Mouse (Mus musculus): ENCODE measurements around the gene Mif. TPM values are rescaled to one million over a fixed set of nuclear protein-coding genes. Genes with fewer than 3 reads are reported as not detected.

Gene Mif
- total RNA-seq, 2 experiments from 2014 or later = 475 to 526 TPM

DNA sequence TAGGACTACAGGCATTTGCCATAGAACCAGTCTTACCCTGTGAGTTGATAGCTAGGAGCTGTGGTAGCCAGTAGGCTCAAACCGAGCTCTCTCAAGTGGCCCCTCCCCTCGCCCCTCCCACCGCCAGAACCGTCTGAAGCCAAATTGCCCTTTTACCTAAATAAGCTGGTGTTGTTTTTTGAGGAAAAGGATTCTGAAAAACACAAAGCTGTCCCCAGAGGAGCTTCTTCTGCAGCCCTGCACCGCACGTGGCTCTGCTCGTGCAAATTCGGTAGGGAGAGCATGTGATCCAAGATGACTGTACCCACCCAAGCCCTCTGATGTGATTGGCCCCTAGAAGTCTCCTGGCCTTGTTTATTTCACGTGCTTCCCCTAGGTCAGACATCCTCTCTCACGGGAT lies 24.7 kb downstream of the Mif start:
- peak in 1 of 2 experiments; percentile 30 for DNase-seq (ENCODE audit: extremely low spot score in 1 of 2, low spot score in 2 of 2)
- no peak for TF ChIP-seq CTCF (IDR thresholded peaks at IDR 0.05)
- H3K27ac ChIP-seq = no peak overlapping the region
- intact Hi-C loops (cut with DNase I) = loop anchor here (5.0 kb wide), 1 partner anchor 248 kb away; the partner anchor contains the start of gene Ggt5
- peak overlapping the region; percentile 11; the same call in 1 of the 2 replicates for H3K4me3 ChIP-seq

DNA sequence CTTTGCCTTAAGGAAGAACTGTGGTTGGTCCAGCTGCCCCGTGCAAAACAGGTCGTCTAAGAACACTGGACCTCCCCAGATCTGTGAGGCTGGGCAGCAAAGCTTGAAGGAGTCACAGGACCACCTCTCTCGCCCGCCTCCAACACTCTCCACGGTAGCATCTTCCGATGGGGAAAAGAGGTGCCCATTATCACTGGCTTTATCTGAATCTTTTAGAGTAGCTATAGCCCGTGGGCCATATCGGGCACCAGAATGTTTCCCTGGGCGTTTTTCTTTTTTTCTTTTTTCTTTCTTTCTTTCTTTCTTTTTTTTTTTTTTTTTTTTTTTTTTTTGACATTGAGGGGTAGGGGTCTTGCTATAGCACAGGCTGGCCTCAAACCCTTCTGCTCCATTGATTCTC lies 25.3 kb downstream of the Mif start:
- DNase-seq (ENCODE audit: extremely low spot score in 1 of 2, low spot score in 2 of 2) = no peak
- no peak for TF ChIP-seq CTCF (IDR thresholded peaks at IDR 0.05)
- H3K4me3 ChIP-seq = peak overlapping the region; percentile 44
- intact Hi-C loops (cut with DNase I) = loop anchor here (5.0 kb wide), 2 partner anchors 37 to 247 kb away; partner anchors contain the start of genes Ggt5 and Gstt1
- H3K27ac ChIP-seq = peak overlapping the region; percentile 18; the same call in 1 of the 2 replicates

DNA sequence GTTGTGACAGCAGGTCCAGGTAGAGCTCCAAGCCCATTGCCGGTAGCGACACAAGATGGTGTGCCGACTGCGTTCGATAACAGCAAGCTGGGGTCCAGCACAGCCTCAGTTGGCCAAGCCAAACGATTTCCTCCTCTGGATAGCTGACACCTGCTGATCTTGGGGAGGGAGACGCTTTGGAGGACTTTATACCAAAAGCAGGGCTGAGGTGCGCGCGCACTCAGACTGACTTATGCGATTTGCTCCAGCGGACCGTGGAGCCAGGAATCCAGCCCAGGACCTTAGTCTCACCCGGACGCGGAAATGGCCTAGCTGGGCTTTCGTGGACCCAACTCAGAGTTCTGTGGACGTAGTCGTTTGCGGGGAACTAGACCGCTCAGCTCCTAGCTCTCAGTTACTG lies 25.8 kb downstream of the Mif start:
- intact Hi-C loops (cut with DNase I) = loop anchor here (5.0 kb wide), 1 partner anchor 37 kb away; the partner anchor contains the start of gene Gstt1
- H3K27ac ChIP-seq = peak overlapping the region; percentile 24; the same call in 1 of the 2 replicates

DNA sequence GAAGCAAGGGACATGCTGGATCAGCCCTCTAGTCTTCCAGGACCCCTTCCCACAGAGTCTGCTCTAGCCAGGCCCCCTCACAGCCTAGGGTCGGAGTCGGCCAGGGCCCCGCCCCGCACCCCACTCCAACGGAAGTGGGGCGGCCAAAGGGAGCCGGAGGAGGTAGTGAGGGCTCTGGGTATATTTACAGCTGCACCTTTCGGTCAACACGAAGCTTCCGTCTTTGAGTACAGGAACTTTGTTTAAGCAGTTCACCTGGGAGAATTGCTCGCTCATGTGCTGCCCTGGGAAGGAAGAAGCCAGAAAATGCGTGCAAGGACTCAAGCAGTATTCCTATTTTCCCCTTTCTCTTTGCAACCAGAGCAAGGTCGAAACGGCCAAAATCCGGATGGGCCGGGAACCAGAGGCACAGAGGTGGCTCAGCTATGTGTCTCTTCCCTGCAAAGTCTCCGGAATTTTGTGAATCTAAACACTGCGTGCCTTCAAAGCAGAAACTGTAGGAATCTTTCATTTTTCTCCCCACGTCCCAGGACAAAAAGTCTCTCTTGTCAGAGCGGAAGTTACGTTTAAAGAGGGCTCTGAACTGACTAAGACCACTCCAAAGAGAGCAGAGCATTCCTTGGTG lies 26.5 kb downstream of the Mif start:
- H3K4me3 ChIP-seq = peak overlapping the region; percentile 44
- no peak overlapping the region; the same call in 1 of the 2 replicates for H3K27ac ChIP-seq
- no peak for TF ChIP-seq CTCF (IDR thresholded peaks at IDR 0.05)
- DNase-seq (ENCODE audit: extremely low spot score in 1 of 2, low spot score in 2 of 2) = no peak
- intact Hi-C loops (cut with DNase I) = loop anchor here (2.0 to 5.0 kb wide), 2 partner anchors 36 to 61 kb away; partner anchors contain the start of genes Ddt and Gstt1

More for the DNA sequence above, 25.8 kb downstream of the Mif start:
- H3K4me3 ChIP-seq = peak overlapping the region; percentile 44
- TF ChIP-seq CTCF (IDR thresholded peaks at IDR 0.05) = no peak
- DNase-seq (ENCODE audit: extremely low spot score in 1 of 2, low spot score in 2 of 2) = no peak

DNA sequence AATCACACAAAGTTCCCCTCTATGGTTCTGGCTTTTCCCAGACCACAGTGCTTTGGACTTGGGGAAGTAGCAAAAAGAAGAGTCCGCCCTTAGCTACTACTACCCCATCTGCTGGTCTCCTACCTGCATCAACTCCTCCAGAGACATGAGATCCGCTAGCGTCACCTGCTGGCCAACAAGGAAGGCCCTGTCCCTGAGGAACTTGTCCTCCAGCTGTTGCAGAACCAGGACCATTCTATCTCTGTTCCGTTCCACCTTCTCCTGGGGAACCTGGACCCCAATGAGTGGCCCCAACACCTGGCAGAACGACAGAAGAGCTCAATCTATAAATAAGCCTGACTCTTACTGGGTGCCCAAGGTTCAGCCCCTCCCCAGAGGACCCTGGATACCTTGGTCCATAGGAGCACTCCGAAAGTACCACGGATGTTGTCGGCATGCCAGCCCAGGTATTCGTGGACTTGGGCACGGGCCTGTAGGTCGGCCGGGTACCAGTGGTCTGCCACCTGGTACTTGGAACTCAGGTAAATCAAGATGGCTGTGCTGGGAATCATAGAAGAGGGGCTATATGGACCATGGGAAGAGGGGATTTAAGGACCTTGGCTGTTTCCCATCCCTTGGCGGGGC lies 27.7 kb downstream of the Mif start:
- TF ChIP-seq CTCF (IDR thresholded peaks at IDR 0.05) = peak; percentile 77
- no peak overlapping the region for H3K27ac ChIP-seq
- H3K4me3 ChIP-seq = no peak overlapping the region
- peak; percentile 48 to 59 for DNase-seq (ENCODE audit: extremely low spot score in 1 of 2, low spot score in 2 of 2)
- intact Hi-C loops (cut with DNase I) = loop anchor here (1.0 to 5.0 kb wide), 3 partner anchors 35 to 88 kb away; partner anchors contain the start of genes Ddt and Gstt1

DNA sequence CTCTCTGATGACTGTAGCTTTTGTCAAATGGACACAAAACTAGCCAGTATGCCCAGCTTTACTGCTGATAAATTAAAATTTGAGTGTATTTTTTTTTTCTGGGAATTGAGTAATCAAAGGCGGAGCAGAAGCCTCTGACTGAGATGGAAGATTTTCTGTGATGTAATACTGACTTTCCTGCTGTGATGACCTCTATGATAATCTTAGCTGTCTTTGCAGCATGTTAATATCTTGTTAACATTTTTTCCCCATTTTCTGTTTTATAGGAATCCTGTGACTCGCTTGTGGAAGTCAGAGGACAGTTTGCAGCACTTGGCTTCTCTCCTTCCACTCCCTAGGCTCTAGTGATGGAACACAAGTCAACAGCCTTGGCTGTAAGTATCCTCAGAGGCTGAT lies 29.8 kb downstream of the Mif start:
- intact Hi-C loops (cut with DNase I) = loop anchor here (5.0 kb wide), 1 partner anchor 33 kb away; the partner anchor contains the start of gene Gstt1
- no peak overlapping the region for H3K4me3 ChIP-seq
- TF ChIP-seq CTCF (IDR thresholded peaks at IDR 0.05) = no peak
- no peak for DNase-seq (ENCODE audit: extremely low spot score in 1 of 2, low spot score in 2 of 2)
- H3K27ac ChIP-seq = no peak overlapping the region

DNA sequence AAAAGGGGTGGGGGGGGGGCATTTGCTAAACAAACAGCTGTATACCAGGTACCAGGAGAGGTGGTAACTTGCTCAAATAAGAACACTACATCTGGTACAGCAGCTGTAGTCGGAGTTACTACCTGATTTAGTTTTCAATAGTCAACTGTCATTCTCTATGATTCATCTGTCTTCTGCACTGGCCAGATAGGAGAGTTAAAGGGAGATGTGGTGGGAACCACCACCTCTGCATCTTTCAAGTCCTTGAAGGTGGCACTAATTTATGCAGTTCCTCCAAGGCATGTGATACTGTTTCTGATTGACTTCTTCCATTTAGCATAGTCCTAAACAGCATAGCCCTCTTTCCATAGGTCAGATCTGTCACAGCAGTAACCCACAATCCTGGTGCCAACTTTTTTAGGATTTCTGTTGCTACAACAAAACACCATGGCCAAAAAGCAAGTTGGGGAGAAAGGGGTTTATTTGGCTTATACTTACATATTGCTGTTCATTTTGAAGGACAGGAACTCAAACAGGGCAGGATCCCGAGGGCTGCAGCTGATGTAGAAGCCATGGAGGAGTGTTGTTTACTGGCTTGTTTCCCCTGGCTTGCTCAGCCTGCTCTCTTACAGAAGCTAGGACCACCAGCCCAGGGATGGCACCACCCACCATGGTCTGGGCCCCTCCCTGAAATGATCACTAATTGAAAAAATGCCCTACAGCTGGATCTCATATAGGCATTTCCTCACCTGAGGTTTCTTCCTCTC lies 30.3 kb downstream of the Mif start:
- no peak overlapping the region for H3K27ac ChIP-seq
- no peak for TF ChIP-seq CTCF (IDR thresholded peaks at IDR 0.05)
- intact Hi-C loops (cut with DNase I) = loop anchor here (5.0 kb wide), 1 partner anchor 32 kb away; the partner anchor contains the start of gene Gstt1
- H3K4me3 ChIP-seq = no peak overlapping the region
- no peak for DNase-seq (ENCODE audit: extremely low spot score in 1 of 2, low spot score in 2 of 2)

DNA sequence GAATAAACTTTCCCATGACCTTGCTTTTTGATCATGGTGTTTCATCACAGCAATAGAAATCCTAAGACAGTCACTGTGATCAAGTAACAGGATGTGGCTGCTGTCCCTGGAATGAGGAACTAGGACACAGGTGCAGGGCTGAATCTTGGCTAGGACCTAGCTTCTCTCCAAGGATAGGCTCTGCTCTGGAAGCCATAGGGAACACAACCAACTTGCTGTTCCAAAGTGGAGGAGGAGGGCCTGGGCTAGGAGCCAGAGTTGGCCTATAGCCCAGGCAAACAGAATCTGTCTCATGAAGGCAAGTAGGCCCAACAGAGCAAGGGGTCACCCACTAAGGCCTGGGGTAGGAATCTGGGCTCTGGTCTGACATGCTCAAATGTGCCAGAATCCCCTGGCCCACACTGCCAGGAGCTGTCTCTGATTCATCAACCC lies 31.5 kb downstream of the Mif start:
- TF ChIP-seq CTCF (IDR thresholded peaks at IDR 0.05) = no peak
- DNase-seq (ENCODE audit: extremely low spot score in 1 of 2, low spot score in 2 of 2) = no peak
- intact Hi-C loops (cut with DNase I) = no loop called here
- Histone ChIP-seq H3K27ac (0 out of 2 replicates have a peak overlapping the region, but pooled peaks have one; percentile 8), H3K4me3 (no peak overlapping the region)

DNA sequence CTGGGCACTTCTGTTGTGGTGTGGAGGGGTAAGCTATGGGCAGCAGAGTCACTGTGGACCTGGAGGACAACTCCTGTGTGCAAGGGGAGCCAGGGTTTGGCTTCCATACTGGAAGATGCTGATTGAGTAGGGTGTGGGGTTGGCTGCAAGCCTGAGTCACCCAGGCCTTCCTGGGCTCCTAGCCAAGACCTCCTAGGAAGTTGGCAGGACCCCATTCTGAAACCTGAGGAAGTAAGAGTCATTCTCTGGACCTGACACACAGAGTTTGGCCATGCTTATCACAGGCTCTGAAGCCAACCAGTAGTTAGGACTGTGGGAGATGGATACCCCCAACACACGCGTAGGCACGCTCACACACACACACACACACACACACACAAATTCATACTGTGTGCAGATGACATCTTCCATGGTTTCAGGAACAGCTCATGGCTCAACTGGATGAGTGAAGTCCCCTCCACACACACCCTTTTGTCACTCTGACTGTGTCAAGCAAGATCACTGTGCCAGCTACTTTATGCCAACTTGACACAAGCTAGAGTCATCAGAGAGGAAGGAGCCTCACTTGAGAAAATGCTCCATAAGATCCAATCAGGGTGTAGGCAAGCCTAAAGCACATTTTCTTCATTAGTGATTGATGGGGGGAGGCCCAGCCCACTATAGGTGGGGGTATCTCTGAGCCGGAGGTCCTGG lies 32.2 kb downstream of the Mif start:
- intact Hi-C loops (cut with DNase I) = no loop called here
- H3K4me3 ChIP-seq = no peak overlapping the region
- H3K27ac ChIP-seq = no peak overlapping the region
- peak in 1 of 2 experiments; percentile 14 for DNase-seq (ENCODE audit: extremely low spot score in 1 of 2, low spot score in 2 of 2)
- no peak for TF ChIP-seq CTCF (IDR thresholded peaks at IDR 0.05)

DNA sequence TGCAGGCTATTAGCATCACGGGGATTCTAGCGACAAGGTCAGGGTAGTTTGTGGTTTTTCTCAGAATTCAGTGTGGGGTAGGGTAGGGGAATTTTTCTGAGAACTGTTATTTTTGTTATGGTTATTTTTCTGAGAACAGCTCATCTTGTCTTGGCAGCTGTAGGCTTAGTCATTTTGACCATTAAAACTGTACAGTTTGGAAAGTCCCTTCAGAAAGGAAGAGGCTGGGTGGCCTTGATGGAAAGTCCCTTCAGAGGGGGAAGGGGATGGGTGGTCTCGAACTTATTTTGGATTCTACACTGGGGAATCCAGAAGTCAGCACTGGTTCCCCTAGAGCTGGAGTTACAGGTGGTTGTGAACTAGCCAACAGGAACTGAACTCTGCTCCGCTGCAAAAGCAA lies 35.5 kb downstream of the Mif start:
- no peak overlapping the region for H3K27ac ChIP-seq
- DNase-seq (ENCODE audit: extremely low spot score in 1 of 2, low spot score in 2 of 2) = no peak
- no peak overlapping the region for H3K4me3 ChIP-seq
- TF ChIP-seq CTCF (IDR thresholded peaks at IDR 0.05) = no peak
- intact Hi-C loops (cut with DNase I) = no loop called here

DNA sequence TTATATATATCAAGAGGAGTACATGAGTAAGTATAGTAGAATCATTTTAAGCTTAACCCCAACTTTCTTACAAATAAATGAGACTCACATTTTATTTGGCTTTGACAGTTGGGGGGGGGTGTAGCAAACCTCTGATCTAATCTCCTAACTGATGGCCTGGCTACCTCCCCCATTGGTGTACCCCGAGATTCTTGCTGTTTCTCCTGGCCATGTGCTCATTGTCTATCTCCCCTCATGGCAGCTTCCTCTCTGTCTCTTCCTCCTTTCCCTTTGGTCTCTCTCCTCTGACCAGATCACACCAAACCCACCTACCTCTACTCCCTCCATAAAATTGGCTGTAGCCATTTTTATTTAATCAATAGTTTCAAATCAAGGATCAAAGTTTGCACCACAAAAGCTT lies 36.3 kb downstream of the Mif start:
- no peak overlapping the region for H3K27ac ChIP-seq
- TF ChIP-seq CTCF (IDR thresholded peaks at IDR 0.05) = no peak
- intact Hi-C loops (cut with DNase I) = no loop called here
- no peak overlapping the region for H3K4me3 ChIP-seq
- DNase-seq (ENCODE audit: extremely low spot score in 1 of 2, low spot score in 2 of 2) = no peak

Measured in left cerebral cortex, adult 2 months (tissue).